Mouse (Mus musculus) lung, postnatal 25 days (tissue): ENCODE measurements around the gene Tbc1d2.

Experiments
- DNase-seq: peaks from one replicate; pipeline ENCODE4 v3.0.0; 2022; ENCODE audit warnings: low spot score

Tbc1d2 gene

GRCm38 (mm10) chr4:46650086-46650753 lies at the start of gene Tbc1d2:
Gene Tbc1d2 (minus strand): TSS chr4:46650209.
- peak; percentile 95 for DNase-seq

- DNase-seq = no peak
Measured at GRCm38 (mm10) chr4:46696467-46696866, 46.5 kb upstream of the Tbc1d2 start.

- no peak for DNase-seq
Measured at GRCm38 (mm10) chr4:46690565-46690964, 40.6 kb upstream of the Tbc1d2 start.

- DNase-seq = no peak
Measured at GRCm38 (mm10) chr4:46690023-46690420, 40.0 kb upstream of the Tbc1d2 start.

GRCm38 (mm10) chr4:46689397-46690022 lies 39.5 kb upstream of the Tbc1d2 start:
- peak; percentile 74 for DNase-seq

- DNase-seq = no peak
Measured at GRCm38 (mm10) chr4:46688213-46688832, 38.3 kb upstream of the Tbc1d2 start.

- DNase-seq = no peak
Measured at GRCm38 (mm10) chr4:46684160-46684559, 34.2 kb upstream of the Tbc1d2 start.

GRCm38 (mm10) chr4:46676646-46677045 lies 26.6 kb upstream of the Tbc1d2 start:
- no peak for DNase-seq

GRCm38 (mm10) chr4:46675992-46676391 lies 26.0 kb upstream of the Tbc1d2 start:
- DNase-seq = no peak

GRCm38 (mm10) chr4:46675272-46675785 lies 25.3 kb upstream of the Tbc1d2 start:
- no peak for DNase-seq

GRCm38 (mm10) chr4:46668620-46669019 lies 18.6 kb upstream of the Tbc1d2 start:
- DNase-seq = no peak

- no peak for DNase-seq
Measured at GRCm38 (mm10) chr4:46666420-46666819, 16.4 kb upstream of the Tbc1d2 start.

- no peak for DNase-seq
Measured at GRCm38 (mm10) chr4:46665371-46665774, 15.4 kb upstream of the Tbc1d2 start.

GRCm38 (mm10) chr4:46664123-46665009 lies 14.4 kb upstream of the Tbc1d2 start:
- peak; percentile 40 for DNase-seq

- DNase-seq = no peak
Measured at GRCm38 (mm10) chr4:46661433-46661832, 11.4 kb upstream of the Tbc1d2 start.

GRCm38 (mm10) chr4:46658946-46659345 lies 8.9 kb upstream of the Tbc1d2 start:
- no peak for DNase-seq

- peak; percentile 70 for DNase-seq
Measured at GRCm38 (mm10) chr4:46657116-46657515, 7.1 kb upstream of the Tbc1d2 start.

- no peak for DNase-seq
Measured at GRCm38 (mm10) chr4:46655956-46656355, 5.9 kb upstream of the Tbc1d2 start.

- DNase-seq = no peak
Measured at GRCm38 (mm10) chr4:46655298-46655697, 5.3 kb upstream of the Tbc1d2 start.

- no peak for DNase-seq
Measured at GRCm38 (mm10) chr4:46649161-46649560, 848 bp downstream of the Tbc1d2 start.

GRCm38 (mm10) chr4:46643676-46644112 lies 6.3 kb downstream of the Tbc1d2 start:
- DNase-seq = no peak
